Mouse (Mus musculus) left cerebral cortex, adult 11 months (tissue): ENCODE measurements around the gene Grhl1.
A peak's percentile ranks its signal among the peaks of the same experiment; 100 is the strongest.

Experiments
- DNase-seq: peaks from one replicate; pipeline ENCODE4 v3.0.0; 2022; ENCODE audit warnings: low spot score

Gene Grhl1

GRCm38 (mm10) chr12:24645901-24646300 lies 73.8 kb downstream of the Grhl1 start:
- no peak for DNase-seq

- no peak for DNase-seq
These were observed 76.0 kb downstream of the Grhl1 start for GRCm38 (mm10) chr12:24648094-24648493.

DNA sequence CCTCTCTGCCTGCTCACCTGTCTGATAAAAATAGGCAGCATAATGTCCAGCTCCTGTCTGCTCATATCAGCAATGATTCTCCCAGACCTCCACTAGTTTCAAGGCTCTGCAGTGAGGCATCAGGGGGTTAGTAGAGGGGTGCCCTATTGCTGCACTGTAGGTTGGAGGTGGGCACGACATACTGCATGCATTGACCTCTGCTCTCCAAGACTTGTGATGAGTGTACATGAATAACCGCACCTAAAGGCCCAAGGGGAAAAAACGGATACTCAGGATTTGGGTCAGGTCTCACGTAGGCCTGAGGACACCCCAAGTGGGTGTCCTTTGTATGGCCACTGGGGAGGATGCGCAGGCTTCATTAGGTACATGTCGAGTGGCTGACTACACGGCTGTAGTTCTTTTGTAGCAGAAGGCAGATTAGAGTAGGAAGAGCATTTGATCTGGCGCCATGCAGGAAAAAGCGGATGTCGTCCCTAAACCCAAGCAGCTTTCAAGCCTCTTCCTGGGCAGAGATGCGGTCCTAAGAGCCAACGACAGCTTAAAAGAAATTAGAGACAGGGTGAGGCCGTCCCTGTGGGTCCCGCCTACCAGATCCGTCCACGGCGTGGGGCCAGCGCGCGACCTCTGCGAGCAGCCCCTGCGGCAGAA lies 78.5 kb downstream of the Grhl1 start:
- DNase-seq: no peak

GRCm38 (mm10) chr12:24651063-24651557 lies 79.0 kb downstream of the Grhl1 start, which contains the start of gene Klf11:
Gene Klf11 (plus strand): TSS chr12:24651274.
- peak; percentile 95 for DNase-seq

DNA sequence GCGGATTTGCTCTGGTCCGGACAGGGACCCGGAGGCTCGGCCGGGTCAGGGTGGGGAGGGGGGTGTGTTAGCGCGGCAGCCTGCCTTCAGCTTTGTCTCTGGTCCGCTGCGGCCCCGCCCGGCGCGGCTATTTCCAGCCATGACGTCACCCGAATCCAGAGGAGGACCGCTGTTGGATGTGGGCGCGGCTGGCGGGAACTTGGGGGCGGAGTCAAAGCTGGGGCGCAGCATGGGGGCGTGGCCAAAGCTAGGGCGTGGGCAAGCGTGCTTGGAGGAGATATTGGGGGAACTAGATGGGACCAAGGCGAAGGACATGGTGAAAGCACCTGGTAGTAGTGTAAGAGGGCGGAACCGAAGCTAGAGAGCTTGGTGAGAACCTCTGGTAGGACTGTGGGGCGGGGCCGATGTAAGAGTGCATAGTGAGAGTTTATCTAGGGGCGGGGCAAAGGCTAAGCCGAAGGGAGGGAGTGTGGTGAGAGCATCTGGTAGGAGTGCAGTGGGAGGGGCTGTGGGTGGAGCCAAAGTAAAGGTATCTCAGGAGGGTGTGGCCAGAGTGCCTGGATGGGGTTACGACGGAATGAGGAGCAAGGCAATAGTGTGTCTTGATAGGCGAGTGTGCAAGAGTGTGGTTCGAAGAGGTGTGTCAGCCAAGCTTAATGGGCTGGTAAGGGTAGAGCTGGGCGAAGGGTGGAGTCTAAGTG lies 79.7 kb downstream of the Grhl1 start:
- peak; percentile 93 for DNase-seq

DNA sequence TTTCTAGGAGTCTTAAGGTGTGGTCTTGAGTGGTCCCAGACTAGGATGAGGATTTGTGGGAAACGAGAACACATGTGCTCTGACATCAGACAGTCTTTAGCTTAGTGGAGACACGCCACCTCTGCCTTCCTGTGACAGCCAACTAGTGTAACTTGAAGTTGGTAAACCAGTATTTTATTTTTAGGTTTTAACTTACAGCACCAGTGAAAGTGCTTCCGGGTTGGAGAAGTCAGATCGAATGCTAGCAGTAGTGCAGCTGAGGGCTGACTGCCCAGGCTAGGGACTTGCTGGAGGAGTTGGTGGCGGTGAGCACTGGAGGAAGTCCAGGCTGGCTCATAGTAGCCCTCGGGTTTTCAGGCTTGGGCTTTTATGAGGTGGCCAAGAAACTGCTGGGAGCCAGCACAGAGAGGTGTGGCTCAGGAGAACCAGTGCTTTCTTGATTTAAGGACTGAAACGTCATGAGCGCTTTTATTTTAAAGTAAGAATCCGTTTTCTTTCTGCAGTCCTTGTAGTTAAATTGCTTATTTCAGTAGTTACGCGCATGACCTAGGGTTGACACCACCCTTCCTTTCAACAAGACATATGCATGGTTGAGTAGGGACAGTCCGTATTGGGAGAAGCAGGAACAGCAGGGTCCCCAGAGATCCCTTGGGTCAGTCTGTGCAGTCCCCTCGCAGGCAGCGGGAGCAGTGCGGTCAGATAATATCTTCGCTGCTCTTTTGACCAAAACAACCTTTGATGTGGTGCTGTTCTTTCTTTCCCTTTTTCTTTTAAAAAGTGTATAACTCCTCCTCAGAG lies 82.2 kb downstream of the Grhl1 start:
- no peak for DNase-seq

GRCm38 (mm10) chr12:24656436-24656835 lies 84.4 kb downstream of the Grhl1 start:
- no peak for DNase-seq

- DNase-seq: no peak
These were observed 86.9 kb downstream of the Grhl1 start for GRCm38 (mm10) chr12:24658998-24659397.

- DNase-seq: no peak
These were observed 87.8 kb downstream of the Grhl1 start for GRCm38 (mm10) chr12:24659923-24660322.

GRCm38 (mm10) chr12:24661100-24661499 lies 89.0 kb downstream of the Grhl1 start:
- DNase-seq: no peak

DNA sequence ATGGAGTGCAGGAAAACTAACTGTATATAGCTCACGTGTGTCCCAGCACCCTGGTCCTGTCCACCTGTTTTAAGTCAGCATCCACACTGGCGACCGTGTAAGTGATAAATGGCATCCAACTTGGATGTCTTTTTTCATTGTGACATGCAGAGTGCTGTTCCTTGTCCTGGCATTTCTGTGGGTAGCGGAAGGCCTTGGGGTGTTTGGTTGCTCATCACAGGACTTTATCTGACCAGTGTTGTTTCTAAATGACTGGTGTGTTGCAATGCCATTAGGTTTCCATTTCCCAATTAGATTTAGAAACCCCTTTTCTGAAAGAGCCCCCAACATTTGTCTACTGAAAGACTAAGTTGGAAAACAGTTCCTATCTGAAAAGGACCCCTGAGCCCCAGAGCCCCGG lies 90.0 kb downstream of the Grhl1 start:
- no peak for DNase-seq
